Mouse (Mus musculus): Measurements from ENCODE around the gene Fsd1l. TPM values are rescaled to one million over a fixed set of nuclear protein-coding genes. Genes with fewer than 3 reads are reported as not detected.
A peak's percentile ranks its signal among the peaks of the same experiment; 100 is the strongest.
"Not testable (repeated sequence)": the region's sequence is repeated elsewhere in the genome, so short reads cannot be mapped to it uniquely, and the experiment has no call there.

Gene Fsd1l
- polyA plus RNA-seq, 1 experiment from 2014 or later, result 30.6 TPM

- H3K4me1 ChIP-seq (replicated peaks), result peaks cover 14% of the 10 kb centered on the region
- WGBS, result 11% methylated on average over 7 of the region's 7 CpGs
- peak within 1 kb of the TSS; percentile 71 for H3K4me2 ChIP-seq
- H3K27ac ChIP-seq (replicated peaks), result peak within 1 kb of the TSS; percentile 87
- H3K36me3 ChIP-seq, result no peaks in the 10 kb centered on the region
- ATAC-seq (ENCODE audit: low FRiP score, low read depth), result peak; percentile 86
- peak within 1 kb of the TSS; percentile 71 for H3K4me3 ChIP-seq
- H3K9ac ChIP-seq, result peak within 1 kb of the TSS; percentile 79
- H3K9me3 ChIP-seq, result no peaks in the 10 kb centered on the region
- no peaks in the 10 kb centered on the region for H3K27me3 ChIP-seq
Measured at GRCm38 (mm10) chr4:53713704-53714050, 82.4 kb downstream of the Fsd1l start, which contains the start of gene Fktn. TSS of gene Fktn (plus strand) at chr4:53713998.

DNA sequence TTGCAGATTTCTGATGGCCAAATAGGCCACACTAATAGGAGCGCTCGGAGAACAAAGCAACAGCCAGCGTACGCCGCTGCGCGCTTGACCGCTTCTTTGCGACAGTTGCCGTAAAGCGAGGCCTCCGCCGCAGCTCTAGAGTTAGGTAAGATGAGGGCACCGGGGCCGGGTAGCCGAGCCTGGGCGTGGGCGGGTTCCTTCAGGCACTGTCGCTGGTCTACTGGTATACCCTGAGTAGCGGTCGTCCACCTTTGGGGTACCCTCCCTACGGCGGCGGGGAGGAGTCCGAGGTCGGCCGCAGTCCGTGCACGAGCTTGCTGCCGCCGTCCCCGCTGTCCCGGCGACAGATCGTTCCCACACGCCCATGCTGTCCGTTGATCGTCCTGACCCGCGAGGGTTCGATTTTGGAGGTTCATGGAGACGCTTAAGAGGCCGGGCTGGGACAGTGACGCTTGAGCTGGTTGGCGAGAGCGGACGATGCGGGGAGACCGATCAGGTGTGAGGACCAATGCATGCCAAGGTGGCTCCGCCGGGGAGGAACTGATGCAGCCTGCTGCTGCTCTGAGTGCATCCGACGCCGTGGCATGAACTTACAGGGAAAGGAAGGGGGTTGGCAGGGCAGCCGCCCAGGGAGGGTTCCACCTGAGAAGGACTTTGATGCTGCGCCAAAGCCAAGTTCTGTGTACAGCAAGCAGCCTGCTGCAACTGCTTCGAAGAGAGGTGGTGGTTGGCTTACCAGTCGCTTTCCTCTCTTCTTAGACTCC lies 83.0 kb downstream of the Fsd1l start:
- Histone ChIP-seq H3K27me3 (no peaks in the 10 kb centered on the region), H3K27ac (replicated peaks) (peak overlapping the region; percentile 87), H3K9ac (peak overlapping the region; percentile 79), H3K4me2 (peak overlapping the region; percentile 71), H3K4me1 (replicated peaks) (peaks cover 14% of the 10 kb centered on the region), H3K9me3 (no peaks in the 10 kb centered on the region), H3K4me3 (peak overlapping the region; percentile 71), H3K36me3 (no peaks in the 10 kb centered on the region)
- peak; percentile 94 for ATAC-seq (ENCODE audit: low FRiP score, low read depth)
- WGBS, result 6% methylated on average over 58 of the region's 58 CpGs

DNA sequence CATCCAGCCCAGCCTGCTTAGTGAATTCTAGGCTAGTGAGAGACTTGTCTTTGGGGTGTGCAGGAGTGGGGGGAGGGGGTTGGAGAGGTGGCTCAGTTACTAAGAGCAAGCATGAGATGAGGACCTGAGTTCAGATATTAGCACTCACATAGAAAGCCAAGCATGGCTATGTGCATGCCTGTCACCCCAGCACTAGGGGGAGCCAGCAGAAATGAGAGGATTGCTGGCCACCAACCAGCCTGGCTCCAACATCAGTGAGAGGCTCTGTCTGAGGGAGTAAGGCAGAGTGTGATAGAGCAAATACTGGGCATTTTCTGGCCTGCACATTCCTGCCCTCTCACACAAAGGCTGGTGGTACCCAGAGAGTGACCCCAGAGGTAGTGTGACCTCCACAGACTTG lies 84.7 kb downstream of the Fsd1l start:
- Histone ChIP-seq H3K36me3 (peaks cover 6% of the 10 kb centered on the region; the same call in 1 of the 2 replicates), H3K9me3 (no peaks in the 10 kb centered on the region), H3K4me1 (replicated peaks) (peaks cover 14% of the 10 kb centered on the region), H3K27me3 (no peaks in the 10 kb centered on the region), H3K27ac (replicated peaks) (no peak overlapping the region), H3K9ac (no peak overlapping the region), H3K4me2 (no peak overlapping the region), H3K4me3 (no peak overlapping the region)
- ATAC-seq (ENCODE audit: low FRiP score, low read depth), result no peak

DNA sequence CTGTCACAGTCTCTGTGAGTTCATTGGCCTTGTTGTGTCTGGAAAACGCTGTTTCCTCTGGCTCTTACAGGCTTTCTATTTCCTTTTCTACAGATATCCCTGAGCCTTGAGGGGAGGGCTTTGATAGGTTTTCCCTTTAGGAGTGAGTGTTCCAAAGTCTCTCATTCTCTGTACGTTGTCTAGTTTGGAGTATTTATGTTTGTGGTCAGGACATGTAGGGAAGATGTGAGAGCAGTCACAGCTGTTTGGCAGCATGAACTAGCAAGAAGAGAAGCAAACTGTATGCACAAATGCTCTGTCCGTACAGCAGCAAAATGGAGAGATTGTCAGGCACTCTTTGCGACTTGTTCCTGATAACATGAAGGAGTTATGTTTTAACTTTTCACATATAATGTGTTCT lies 86.3 kb downstream of the Fsd1l start:
- no peak for ATAC-seq (ENCODE audit: low FRiP score, low read depth)
- H3K4me2 ChIP-seq, result no peak overlapping the region
- peaks cover 14% of the 10 kb centered on the region for H3K4me1 ChIP-seq (replicated peaks)
- H3K36me3 ChIP-seq, result peaks cover 12% of the 10 kb centered on the region; the same call in 1 of the 2 replicates
- no peak overlapping the region for H3K9ac ChIP-seq
- H3K9me3 ChIP-seq, result no peaks in the 10 kb centered on the region
- H3K27me3 ChIP-seq, result no peaks in the 10 kb centered on the region
- H3K27ac ChIP-seq (replicated peaks), result no peak overlapping the region
- WGBS, result 88% methylated on average over 4 of the region's 4 CpGs
- no peak overlapping the region for H3K4me3 ChIP-seq

DNA sequence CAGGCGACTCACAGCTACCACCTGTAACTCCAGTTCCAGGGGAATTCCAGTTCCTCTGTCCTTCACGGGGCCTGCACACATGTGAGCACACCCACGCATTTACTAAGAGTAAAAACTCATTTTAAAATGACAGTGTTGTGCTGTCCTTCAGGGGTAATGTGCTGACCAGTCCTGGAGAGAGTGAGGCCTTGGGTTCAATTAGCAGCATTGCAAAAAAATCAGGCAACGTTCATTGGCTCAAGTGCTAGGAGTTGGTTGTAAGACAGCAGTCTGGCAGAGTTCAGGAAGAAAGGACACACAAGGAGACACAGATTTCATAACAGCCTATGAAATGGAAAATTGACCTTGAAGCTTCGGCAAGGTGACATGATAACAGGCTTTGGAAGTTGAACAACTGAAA lies 87.0 kb downstream of the Fsd1l start:
- Histone ChIP-seq H3K27me3 (no peaks in the 10 kb centered on the region), H3K4me3 (no peak overlapping the region), H3K4me2 (no peak overlapping the region), H3K9me3 (no peaks in the 10 kb centered on the region), H3K27ac (replicated peaks) (no peak overlapping the region), H3K9ac (no peak overlapping the region), H3K4me1 (replicated peaks) (peaks cover 14% of the 10 kb centered on the region), H3K36me3 (peaks cover 12% of the 10 kb centered on the region; the same call in 1 of the 2 replicates)
- no peak for ATAC-seq (ENCODE audit: low FRiP score, low read depth)
- 87% methylated on average over 5 of the region's 5 CpGs for WGBS

GRCm38 (mm10) chr4:53722506-53722905 lies 91.2 kb downstream of the Fsd1l start:
- Histone ChIP-seq H3K4me1 (replicated peaks) (no peaks in the 10 kb centered on the region), H3K4me2 (no peak overlapping the region), H3K4me3 (no peak overlapping the region), H3K27me3 (no peaks in the 10 kb centered on the region), H3K9ac (no peak overlapping the region), H3K36me3 (peaks cover 16% of the 10 kb centered on the region; the same call in 1 of the 2 replicates), H3K9me3 (no peaks in the 10 kb centered on the region), H3K27ac (replicated peaks) (no peak overlapping the region)
- ATAC-seq (ENCODE audit: low FRiP score, low read depth), result no peak
- 88% methylated on average over 4 of the region's 4 CpGs for WGBS

DNA sequence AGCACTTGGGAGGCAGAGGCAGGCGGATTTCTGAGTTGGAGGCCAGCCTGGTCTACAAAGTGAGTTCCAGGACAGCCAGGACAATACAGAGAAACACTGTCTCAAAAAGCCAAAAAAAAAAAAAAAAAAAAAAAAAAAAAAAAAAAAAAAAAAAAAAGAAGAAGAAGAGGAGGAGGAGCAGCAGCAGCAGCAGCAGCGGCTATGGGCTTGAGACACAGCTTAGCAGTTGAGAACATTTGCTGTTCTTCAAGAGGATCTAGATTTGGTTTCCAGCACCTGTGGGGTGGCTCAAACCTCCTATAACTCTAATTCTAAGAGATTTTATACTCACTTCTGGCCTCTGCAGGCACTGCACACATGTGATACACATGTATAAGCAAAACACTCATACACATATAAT lies 94.8 kb downstream of the Fsd1l start:
- not testable (repeated sequence) for H3K4me2 ChIP-seq; H3K9me3 ChIP-seq; H3K9ac ChIP-seq; H3K27me3 ChIP-seq; H3K4me1 ChIP-seq (replicated peaks); H3K27ac ChIP-seq (replicated peaks); H3K4me3 ChIP-seq; ATAC-seq (ENCODE audit: low FRiP score, low read depth)
- WGBS, result 93% methylated on average over 2 of the region's 2 CpGs
- H3K36me3 ChIP-seq, result peaks cover 25% of the 10 kb centered on the region

DNA sequence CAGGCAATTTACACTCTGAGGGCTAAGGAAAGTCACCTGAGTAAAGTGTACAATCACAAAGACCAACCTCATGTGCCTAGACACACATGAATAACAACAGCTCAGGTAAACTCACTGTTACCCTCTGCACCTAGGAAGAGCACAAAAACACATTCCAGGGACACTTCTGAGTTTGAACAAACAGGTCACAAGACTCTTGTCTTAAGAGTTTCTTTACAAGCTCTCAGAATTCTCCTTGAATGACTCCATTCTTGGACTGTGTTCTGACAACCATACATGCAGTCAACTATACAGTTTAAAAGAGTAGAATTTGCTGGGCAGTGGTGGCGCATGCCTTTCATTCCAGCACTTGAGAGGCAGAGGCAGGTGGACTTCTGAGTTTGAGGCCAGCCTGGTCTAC lies 96.8 kb downstream of the Fsd1l start:
- H3K4me2 ChIP-seq, result no peak overlapping the region
- H3K4me1 ChIP-seq (replicated peaks), result no peaks in the 10 kb centered on the region
- H3K9me3 ChIP-seq, result no peaks in the 10 kb centered on the region
- no peak overlapping the region for H3K4me3 ChIP-seq
- no peak overlapping the region for H3K27ac ChIP-seq (replicated peaks)
- no peak overlapping the region for H3K9ac ChIP-seq
- H3K36me3 ChIP-seq, result peaks cover 25% of the 10 kb centered on the region
- ATAC-seq (ENCODE audit: low FRiP score, low read depth), result no peak
- no peaks in the 10 kb centered on the region for H3K27me3 ChIP-seq
- 100% methylated on average over 1 of the region's 1 CpGs for WGBS

DNA sequence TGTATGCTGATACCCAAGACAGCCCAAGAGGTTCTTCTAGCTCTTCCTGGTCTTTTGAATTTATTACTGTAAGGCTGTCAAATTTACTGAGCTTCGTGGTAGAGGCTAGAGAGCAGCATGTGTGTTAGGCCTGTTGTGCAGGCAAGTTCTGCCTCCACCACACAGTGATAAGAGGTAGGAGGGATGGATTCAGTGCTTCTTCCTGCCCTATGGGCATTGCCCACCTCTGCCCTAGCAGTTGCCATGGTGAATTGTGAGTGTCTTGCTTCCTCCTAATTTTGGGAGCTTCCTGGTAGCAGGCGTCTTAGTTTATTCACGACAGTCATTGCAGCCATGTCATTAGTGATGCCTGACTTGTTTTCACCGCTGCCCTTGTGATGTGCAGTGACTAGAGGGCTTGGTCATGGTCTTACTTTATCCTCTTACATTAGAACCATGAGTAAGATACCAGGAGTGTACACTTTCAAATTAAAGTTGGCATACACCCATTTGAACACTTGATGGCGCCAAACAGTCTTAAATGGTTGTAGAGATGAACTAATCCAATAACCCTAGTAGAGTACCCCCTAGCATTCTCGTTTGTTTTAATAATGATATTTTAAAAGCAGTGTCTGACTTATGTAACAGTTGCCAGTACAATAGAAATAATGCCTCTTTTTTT lies 107.8 kb downstream of the Fsd1l start:
- H3K27me3 ChIP-seq, result no peaks in the 10 kb centered on the region
- peak; percentile 68; the same call in 1 of the 2 replicates for ATAC-seq (ENCODE audit: low FRiP score, low read depth)
- WGBS, result 41% methylated on average over 6 of the region's 6 CpGs

GRCm38 (mm10) chr4:53749831-53750230 lies 118.6 kb downstream of the Fsd1l start:
- no peak overlapping the region for H3K4me2 ChIP-seq
- no peak for ATAC-seq (ENCODE audit: low FRiP score, low read depth)
- H3K9ac ChIP-seq, result no peak overlapping the region
- no peaks in the 10 kb centered on the region for H3K4me1 ChIP-seq (replicated peaks)
- no peak overlapping the region for H3K4me3 ChIP-seq
- no peaks in the 10 kb centered on the region for H3K27me3 ChIP-seq
- peaks cover 26% of the 10 kb centered on the region for H3K36me3 ChIP-seq
- no peak overlapping the region for H3K27ac ChIP-seq (replicated peaks)
- H3K9me3 ChIP-seq, result no peaks in the 10 kb centered on the region

More for the DNA sequence above, 107.8 kb downstream of the Fsd1l start:
- H3K4me1 ChIP-seq (replicated peaks), result no peaks in the 10 kb centered on the region
- H3K4me2 ChIP-seq, result no peak overlapping the region
- no peaks in the 10 kb centered on the region for H3K9me3 ChIP-seq
- no peak overlapping the region for H3K27ac ChIP-seq (replicated peaks)
- H3K4me3 ChIP-seq, result no peak overlapping the region
- H3K9ac ChIP-seq, result no peak overlapping the region
- peaks cover 40% of the 10 kb centered on the region for H3K36me3 ChIP-seq

DNA sequence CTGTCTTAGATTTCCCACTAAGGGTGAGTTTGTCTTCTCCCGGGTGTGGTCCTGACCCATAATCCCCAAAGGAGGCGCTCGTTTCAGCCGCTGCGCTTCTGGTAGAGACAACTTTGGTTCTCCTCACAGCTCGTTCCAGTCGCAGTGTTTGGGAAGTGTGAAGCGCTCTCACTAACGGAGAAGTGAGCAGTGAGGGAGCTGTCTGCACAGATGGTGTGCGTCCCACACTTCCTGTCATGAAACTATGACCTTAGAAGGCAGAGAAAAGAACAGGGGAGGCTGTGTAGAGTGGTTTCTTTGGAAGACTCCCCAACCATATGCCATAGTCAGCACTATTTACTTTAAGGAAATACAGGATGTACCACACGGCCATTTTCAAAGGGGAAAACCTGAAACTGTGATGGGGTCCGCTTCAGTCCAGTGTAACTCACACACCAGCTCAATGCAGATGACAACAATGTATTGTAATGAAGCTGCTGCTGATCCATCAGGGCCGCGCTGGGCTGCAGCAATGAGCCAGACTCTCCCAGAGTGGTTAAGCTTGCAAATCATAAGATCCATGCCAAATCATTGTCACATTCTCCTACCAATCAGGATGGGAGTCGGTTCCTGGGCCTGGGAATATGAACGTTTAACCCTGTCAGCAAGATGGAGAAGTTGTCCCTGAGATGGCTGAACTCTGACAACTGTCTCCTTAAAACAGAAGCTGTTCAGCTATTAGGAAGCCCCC lies 119.3 kb downstream of the Fsd1l start:
- Histone ChIP-seq H3K9me3 (no peaks in the 10 kb centered on the region), H3K9ac (no peak overlapping the region)
- WGBS, result 82% methylated on average over 16 of the region's 16 CpGs

More for the DNA sequence above, 119.3 kb downstream of the Fsd1l start:
- Histone ChIP-seq H3K4me1 (replicated peaks) (no peaks in the 10 kb centered on the region), H3K27ac (replicated peaks) (no peak overlapping the region), H3K4me3 (no peak overlapping the region), H3K4me2 (no peak overlapping the region), H3K27me3 (no peaks in the 10 kb centered on the region), H3K36me3 (peaks cover 26% of the 10 kb centered on the region)
- no peak for ATAC-seq (ENCODE audit: low FRiP score, low read depth)
